Mouse (Mus musculus): Measurements from ENCODE around the gene Hebp1. TPM values are rescaled to one million over a fixed set of nuclear protein-coding genes. Genes with fewer than 3 reads are reported as not detected.

Gene Hebp1
- polyA plus RNA-seq, 1 experiment, result 33.8 TPM

- no peak overlapping the region for H3K4me3 ChIP-seq (replicated peaks; ENCODE audit: extremely low read depth, low read depth, low read length)
- no peak for DNase-seq
- WGBS, result 90% methylated on average over 6 of the region's 6 CpGs
- TF ChIP-seq CTCF (IDR thresholded peaks at IDR 0.05; ENCODE audit: insufficient read depth, low read length), result no peak
- peaks cover under 1% of the 10 kb centered on the region; the same call in 1 of the 2 replicates for H3K4me1 ChIP-seq (ENCODE audit: control insufficient read depth, insufficient read depth, low read length)
Measured at GRCm38 (mm10) chr6:135202668-135203067, 4.8 kb upstream of the Hebp1 start.

GRCm38 (mm10) chr6:135200122-135200957, 2.5 kb upstream of the Hebp1 start:
- peaks cover 3% of the 10 kb centered on the region; the same call in 1 of the 2 replicates for H3K4me1 ChIP-seq (ENCODE audit: control insufficient read depth, insufficient read depth, low read length)
- DNase-seq, result no peak
- no peak overlapping the region for H3K4me3 ChIP-seq (replicated peaks; ENCODE audit: extremely low read depth, low read depth, low read length)
- 72% methylated on average over 16 of the region's 16 CpGs for WGBS
- no peak for TF ChIP-seq CTCF (IDR thresholded peaks at IDR 0.05; ENCODE audit: insufficient read depth, low read length)
- no peak for TF ChIP-seq POLR2A (IDR thresholded peaks at IDR 0.05; ENCODE audit: borderline replicate concordance, extremely low read depth, low read depth, low read length)

- no peak overlapping the region for H3K4me3 ChIP-seq (replicated peaks; ENCODE audit: extremely low read depth, low read depth, low read length)
Measured at GRCm38 (mm10) chr6:135198726-135199125, 904 bp upstream of the Hebp1 start.

GRCm38 (mm10) chr6:135197446-135197845, 376 bp downstream of the Hebp1 start:
- no peak for DNase-seq
- peaks cover 3% of the 10 kb centered on the region; the same call in 1 of the 2 replicates for H3K4me1 ChIP-seq (ENCODE audit: control insufficient read depth, insufficient read depth, low read length)
- H3K4me3 ChIP-seq (replicated peaks; ENCODE audit: extremely low read depth, low read depth, low read length), result peak overlapping the region; percentile 94
- WGBS, result 10% methylated on average over 7 of the region's 7 CpGs
- TF ChIP-seq POLR2A (IDR thresholded peaks at IDR 0.05; ENCODE audit: borderline replicate concordance, extremely low read depth, low read depth, low read length), result no peak
- TF ChIP-seq CTCF (IDR thresholded peaks at IDR 0.05; ENCODE audit: insufficient read depth, low read length), result no peak

More at GRCm38 (mm10) chr6:135198726-135199125, 904 bp upstream of the Hebp1 start:
- TF ChIP-seq CTCF (IDR thresholded peaks at IDR 0.05; ENCODE audit: insufficient read depth, low read length), result no peak
- TF ChIP-seq POLR2A (IDR thresholded peaks at IDR 0.05; ENCODE audit: borderline replicate concordance, extremely low read depth, low read depth, low read length), result no peak
- peaks cover 3% of the 10 kb centered on the region; the same call in 1 of the 2 replicates for H3K4me1 ChIP-seq (ENCODE audit: control insufficient read depth, insufficient read depth, low read length)
- no peak for DNase-seq
- WGBS, result 53% methylated on average over 6 of the region's 6 CpGs

- Histone ChIP-seq H3K4me3 (replicated peaks; ENCODE audit: extremely low read depth, low read depth, low read length) (no peak overlapping the region), H3K4me1 (ENCODE audit: control insufficient read depth, insufficient read depth, low read length) (peaks cover 3% of the 10 kb centered on the region; the same call in 1 of the 2 replicates)
- no peak for DNase-seq
- TF ChIP-seq CTCF (IDR thresholded peaks at IDR 0.05; ENCODE audit: insufficient read depth, low read length) (no peak), POLR2A (IDR thresholded peaks at IDR 0.05; ENCODE audit: borderline replicate concordance, extremely low read depth, low read depth, low read length) (no peak)
- 59% methylated on average over 8 of the region's 8 CpGs for WGBS
Measured at GRCm38 (mm10) chr6:135196707-135197106, 1.1 kb downstream of the Hebp1 start.

GRCm38 (mm10) chr6:135194907-135195306, 2.9 kb downstream of the Hebp1 start:
- 68% methylated on average over 4 of the region's 4 CpGs for WGBS

GRCm38 (mm10) chr6:135193733-135194132, 4.1 kb downstream of the Hebp1 start:
- Histone ChIP-seq H3K4me1 (ENCODE audit: control insufficient read depth, insufficient read depth, low read length) (peaks cover 3% of the 10 kb centered on the region; the same call in 1 of the 2 replicates), H3K4me3 (replicated peaks; ENCODE audit: extremely low read depth, low read depth, low read length) (no peak overlapping the region)
- TF ChIP-seq CTCF (IDR thresholded peaks at IDR 0.05; ENCODE audit: insufficient read depth, low read length), result no peak
- DNase-seq, result no peak
- 60% methylated on average over 4 of the region's 4 CpGs for WGBS

More at GRCm38 (mm10) chr6:135194907-135195306, 2.9 kb downstream of the Hebp1 start:
- no peak for DNase-seq
- peaks cover 3% of the 10 kb centered on the region; the same call in 1 of the 2 replicates for H3K4me1 ChIP-seq (ENCODE audit: control insufficient read depth, insufficient read depth, low read length)
- TF ChIP-seq POLR2A (IDR thresholded peaks at IDR 0.05; ENCODE audit: borderline replicate concordance, extremely low read depth, low read depth, low read length) (no peak), CTCF (IDR thresholded peaks at IDR 0.05; ENCODE audit: insufficient read depth, low read length) (no peak)
- H3K4me3 ChIP-seq (replicated peaks; ENCODE audit: extremely low read depth, low read depth, low read length), result no peak overlapping the region

GRCm38 (mm10) chr6:135192993-135193392, 4.8 kb downstream of the Hebp1 start:
- TF ChIP-seq POLR2A (IDR thresholded peaks at IDR 0.05; ENCODE audit: borderline replicate concordance, extremely low read depth, low read depth, low read length), result no peak
- TF ChIP-seq CTCF (IDR thresholded peaks at IDR 0.05; ENCODE audit: insufficient read depth, low read length), result no peak
- Histone ChIP-seq H3K4me1 (ENCODE audit: control insufficient read depth, insufficient read depth, low read length) (peaks cover 3% of the 10 kb centered on the region; the same call in 1 of the 2 replicates), H3K4me3 (replicated peaks; ENCODE audit: extremely low read depth, low read depth, low read length) (no peak overlapping the region)
- WGBS, result 84% methylated on average over 8 of the region's 8 CpGs
- DNase-seq, result no peak

- TF ChIP-seq POLR2A (IDR thresholded peaks at IDR 0.05; ENCODE audit: borderline replicate concordance, extremely low read depth, low read depth, low read length) (no peak), CTCF (IDR thresholded peaks at IDR 0.05; ENCODE audit: insufficient read depth, low read length) (no peak)
- Histone ChIP-seq H3K4me1 (ENCODE audit: control insufficient read depth, insufficient read depth, low read length) (no peaks in the 10 kb centered on the region), H3K4me3 (replicated peaks; ENCODE audit: extremely low read depth, low read depth, low read length) (no peak overlapping the region)
- no peak for DNase-seq
- 84% methylated on average over 1 of the region's 1 CpGs for WGBS
Measured at GRCm38 (mm10) chr6:135191906-135192305, 5.9 kb downstream of the Hebp1 start.

- no peak for TF ChIP-seq CTCF (IDR thresholded peaks at IDR 0.05; ENCODE audit: insufficient read depth, low read length)
- no peak for TF ChIP-seq POLR2A (IDR thresholded peaks at IDR 0.05; ENCODE audit: borderline replicate concordance, extremely low read depth, low read depth, low read length)
- 81% methylated on average over 6 of the region's 6 CpGs for WGBS
- Histone ChIP-seq H3K4me3 (replicated peaks; ENCODE audit: extremely low read depth, low read depth, low read length) (no peak overlapping the region), H3K4me1 (ENCODE audit: control insufficient read depth, insufficient read depth, low read length) (no peaks in the 10 kb centered on the region)
- DNase-seq, result no peak
Measured at GRCm38 (mm10) chr6:135190122-135190521, 7.7 kb downstream of the Hebp1 start.
